Mouse (Mus musculus): ENCODE data around the gene Gipc1.

The Gipc1 gene

GRCm38 (mm10) chr8:83648031-83648430 lies 4.4 kb upstream of the Gipc1 start:
- DNase-seq (ENCODE audit: low spot score), result no peak

- DNase-seq (ENCODE audit: low spot score), result no peak
Measured at GRCm38 (mm10) chr8:83649699-83650098, 2.8 kb upstream of the Gipc1 start.

- no peak for DNase-seq (ENCODE audit: low spot score)
Measured at GRCm38 (mm10) chr8:83652744-83653661, 526 bp downstream of the Gipc1 start.

GRCm38 (mm10) chr8:83653662-83654017 lies 1.2 kb downstream of the Gipc1 start:
- no peak for DNase-seq (ENCODE audit: low spot score)

- no peak for DNase-seq (ENCODE audit: low spot score)
Measured at GRCm38 (mm10) chr8:83654725-83655124, 2.2 kb downstream of the Gipc1 start.

GRCm38 (mm10) chr8:83656043-83656442 lies 3.6 kb downstream of the Gipc1 start:
- no peak for DNase-seq (ENCODE audit: low spot score)

GRCm38 (mm10) chr8:83656484-83657246 lies 4.2 kb downstream of the Gipc1 start:
- no peak for DNase-seq (ENCODE audit: low spot score)

GRCm38 (mm10) chr8:83660545-83660944 lies 8.1 kb downstream of the Gipc1 start:
- DNase-seq (ENCODE audit: low spot score), result no peak

- DNase-seq (ENCODE audit: low spot score), result no peak
Measured at GRCm38 (mm10) chr8:83660995-83661680, 8.7 kb downstream of the Gipc1 start.

GRCm38 (mm10) chr8:83662421-83662826 lies 9.9 kb downstream of the Gipc1 start:
- peak; percentile 89 for DNase-seq (ENCODE audit: low spot score)

- no peak for DNase-seq (ENCODE audit: low spot score)
Measured at GRCm38 (mm10) chr8:83664096-83664495, 11.6 kb downstream of the Gipc1 start.

GRCm38 (mm10) chr8:83664931-83665625 lies 12.6 kb downstream of the Gipc1 start:
- DNase-seq (ENCODE audit: low spot score), result no peak

GRCm38 (mm10) chr8:83665969-83666865 lies 13.7 kb downstream of the Gipc1 start, which contains the start of gene Ptger1:
Ptger1 (plus strand) TSS chr8:83666678.
- DNase-seq (ENCODE audit: low spot score), result no peak

- no peak for DNase-seq (ENCODE audit: low spot score)
Measured at GRCm38 (mm10) chr8:83666866-83667234, 14.4 kb downstream of the Gipc1 start.

- DNase-seq (ENCODE audit: low spot score), result no peak
Measured at GRCm38 (mm10) chr8:83667526-83667925, 15.0 kb downstream of the Gipc1 start.

GRCm38 (mm10) chr8:83668010-83668916 lies 15.8 kb downstream of the Gipc1 start:
- DNase-seq (ENCODE audit: low spot score), result no peak

- DNase-seq (ENCODE audit: low spot score), result no peak
Measured at GRCm38 (mm10) chr8:83669013-83669412, 16.5 kb downstream of the Gipc1 start.

GRCm38 (mm10) chr8:83672936-83673335 lies 20.5 kb downstream of the Gipc1 start:
- DNase-seq (ENCODE audit: low spot score), result no peak

- DNase-seq (ENCODE audit: low spot score), result no peak
Measured at GRCm38 (mm10) chr8:83674497-83674896, 22.0 kb downstream of the Gipc1 start.

GRCm38 (mm10) chr8:83679866-83680265 lies 27.4 kb downstream of the Gipc1 start:
- DNase-seq (ENCODE audit: low spot score), result no peak
